Mouse (Mus musculus) embryonic facial prominence, embryonic 11.5 days (tissue): ENCODE results near the gene Shroom1. TPM values are rescaled to one million over a fixed set of nuclear protein-coding genes. Genes with fewer than 3 reads are reported as not detected.

Source experiments
- ATAC-seq: fragments of 200-750 bp; cut with Nextera tagmentation; replicated peaks from 2 replicates; pipeline ENCODE4 v1.8.0; 2017; ENCODE audit warnings: low read depth; ENCODE audit not compliant: insufficient number of reproducible peaks, low FRiP score, low TSS enrichment
- DNase-seq: peaks from one replicate; pipeline ENCODE4 v3.0.0-alpha.2; 2015; ENCODE audit warnings: low spot score
- H3K27ac ChIP-seq: fragments of 300-500 bp; sonication (generic); replicated peaks from 2 replicates; pipeline ENCODE4 v1.5.1; 2014; ENCODE audit warnings: mild to moderate bottlenecking, low read depth, low read length, control low read depth
- H3K27me3 ChIP-seq: fragments of 300-500 bp; sonication (generic); 2 replicates; pipeline ENCODE4 v1.6.1; 2014; ENCODE audit warnings: mild to moderate bottlenecking, low read length, moderate library complexity, mixed read lengths; ENCODE audit not compliant: control insufficient read depth, insufficient read depth
- H3K36me3 ChIP-seq: fragments of 300-500 bp; sonication (generic); replicated peaks from 2 replicates; pipeline ENCODE4 v1.6.1; 2014; ENCODE audit warnings: low read depth, mild to moderate bottlenecking, low read length, moderate library complexity, mixed read lengths; ENCODE audit not compliant: control insufficient read depth, insufficient read depth
- H3K4me1 ChIP-seq: fragments of 300-500 bp; sonication (generic); 2 replicates; pipeline ENCODE4 v1.6.1; 2014; ENCODE audit warnings: low read length, mixed read lengths; ENCODE audit not compliant: control insufficient read depth, insufficient read depth
- H3K4me2 ChIP-seq: fragments of 300-500 bp; sonication (generic); 2 replicates; pipeline ENCODE4 v1.6.1; 2014; ENCODE audit warnings: low read depth, mild to moderate bottlenecking, control low read depth, low read length, moderate library complexity
- H3K4me3 ChIP-seq: fragments of 300-500 bp; sonication (generic); 2 replicates; pipeline ENCODE4 v1.5.1; 2014; ENCODE audit warnings: low read depth, low read length, control low read depth
- H3K9ac ChIP-seq: fragments of 300-500 bp; sonication (generic); replicated peaks from 2 replicates; pipeline ENCODE4 v1.6.1; 2014; ENCODE audit warnings: mild to moderate bottlenecking, control low read depth, low read length
- H3K9me3 ChIP-seq: fragments of 300-500 bp; sonication (generic); replicated peaks from 2 replicates; pipeline ENCODE4 v1.6.1; 2016; ENCODE audit warnings: mild to moderate bottlenecking, low read length, inconsistent platforms, mixed read lengths; ENCODE audit not compliant: control insufficient read depth
- WGBS: fragments of 180-500 bp; shearing (Covaris S2); extraction: QIAGEN DNeasy Blood & Tissue Kit; methylation state at CpG from one replicate; pipeline ENCODE4 v1.1.7; 2014; 5-methylcytosine and 5-hydroxymethylcytosine counted together
- polyA plus RNA-seq: library from polyadenylated mRNA; unstranded; fragments of >200 nt; fragmentation: Nextera tagmentation; extraction: Ambion mirVana; gene quantifications from 2 replicates; pipeline ENCODE4 v1.2.1, GENCODE M21; 2014

Shroom1 gene
- polyA plus RNA-seq, 1 experiment from 2014 or later = 2.3 TPM

GRCm38 (mm10) chr11:53450070-53450705 is 6.8 kb upstream of the Shroom1 start:
- Histone ChIP-seq H3K9me3 (no peaks in the 10 kb centered on the region), H3K4me1 (no peaks in the 10 kb centered on the region), H3K9ac (no peak overlapping the region), H3K4me3 (no peak overlapping the region), H3K27ac (no peak overlapping the region), H3K4me2 (no peak overlapping the region), H3K36me3 (no peaks in the 10 kb centered on the region), H3K27me3 (no peaks in the 10 kb centered on the region)
- WGBS = 64% methylated on average over 15 of the region's 15 CpGs
- DNase-seq (no peak), ATAC-seq (no peak)

DNA sequence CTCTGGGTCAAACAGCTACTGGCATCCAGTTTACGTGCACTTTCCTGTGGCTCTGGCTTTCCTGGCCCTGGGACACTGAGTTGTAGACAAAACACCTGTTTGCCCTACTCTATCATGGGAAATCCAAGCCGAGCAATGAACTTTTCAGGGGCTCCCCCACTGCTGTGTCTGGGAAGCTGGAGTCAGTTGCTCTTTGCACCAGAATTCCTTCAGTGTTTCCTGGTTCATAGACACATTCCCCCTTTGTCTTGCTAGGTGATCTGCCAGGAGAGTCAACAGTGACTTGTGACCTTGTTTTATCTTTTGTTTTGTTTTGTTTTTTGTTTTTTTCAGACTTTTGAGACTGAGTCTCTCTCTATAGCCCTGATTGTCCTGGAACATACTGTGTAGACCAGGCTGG is 5.6 kb upstream of the Shroom1 start:
- DNase-seq (no peak), ATAC-seq (no peak)
- no peak overlapping the region for H3K9ac ChIP-seq
- WGBS = 77% methylated on average over 2 of the region's 2 CpGs
- no peaks in the 10 kb centered on the region for H3K36me3 ChIP-seq
- H3K4me2 ChIP-seq = no peak overlapping the region
- no peak overlapping the region for H3K4me3 ChIP-seq
- H3K9me3 ChIP-seq = no peaks in the 10 kb centered on the region
- no peaks in the 10 kb centered on the region for H3K4me1 ChIP-seq
- H3K27me3 ChIP-seq = no peaks in the 10 kb centered on the region
- no peak overlapping the region for H3K27ac ChIP-seq

GRCm38 (mm10) chr11:53452396-53452795 is 4.6 kb upstream of the Shroom1 start:
- Histone ChIP-seq H3K9me3 (no peaks in the 10 kb centered on the region), H3K4me2 (no peak overlapping the region)
- WGBS = 96% methylated on average over 9 of the region's 9 CpGs

GRCm38 (mm10) chr11:53453031-53453430 is 4.0 kb upstream of the Shroom1 start:
- H3K4me3 ChIP-seq = no peak overlapping the region
- H3K36me3 ChIP-seq = no peaks in the 10 kb centered on the region
- H3K27ac ChIP-seq = no peak overlapping the region
- H3K4me1 ChIP-seq = no peaks in the 10 kb centered on the region
- ATAC-seq (no peak), DNase-seq (no peak)
- H3K4me2 ChIP-seq = no peak overlapping the region
- H3K27me3 ChIP-seq = peaks cover 5% of the 10 kb centered on the region; the same call in 1 of the 2 replicates
- H3K9me3 ChIP-seq = no peaks in the 10 kb centered on the region
- 86% methylated on average over 5 of the region's 5 CpGs for WGBS
- H3K9ac ChIP-seq = no peak overlapping the region

More at GRCm38 (mm10) chr11:53452396-53452795, 4.6 kb upstream of the Shroom1 start:
- no peak for ATAC-seq
- Histone ChIP-seq H3K9ac (no peak overlapping the region), H3K27ac (no peak overlapping the region), H3K27me3 (peaks cover 2% of the 10 kb centered on the region; the same call in 1 of the 2 replicates), H3K4me3 (no peak overlapping the region), H3K4me1 (no peaks in the 10 kb centered on the region), H3K36me3 (no peaks in the 10 kb centered on the region)
- DNase-seq = no peak

DNA sequence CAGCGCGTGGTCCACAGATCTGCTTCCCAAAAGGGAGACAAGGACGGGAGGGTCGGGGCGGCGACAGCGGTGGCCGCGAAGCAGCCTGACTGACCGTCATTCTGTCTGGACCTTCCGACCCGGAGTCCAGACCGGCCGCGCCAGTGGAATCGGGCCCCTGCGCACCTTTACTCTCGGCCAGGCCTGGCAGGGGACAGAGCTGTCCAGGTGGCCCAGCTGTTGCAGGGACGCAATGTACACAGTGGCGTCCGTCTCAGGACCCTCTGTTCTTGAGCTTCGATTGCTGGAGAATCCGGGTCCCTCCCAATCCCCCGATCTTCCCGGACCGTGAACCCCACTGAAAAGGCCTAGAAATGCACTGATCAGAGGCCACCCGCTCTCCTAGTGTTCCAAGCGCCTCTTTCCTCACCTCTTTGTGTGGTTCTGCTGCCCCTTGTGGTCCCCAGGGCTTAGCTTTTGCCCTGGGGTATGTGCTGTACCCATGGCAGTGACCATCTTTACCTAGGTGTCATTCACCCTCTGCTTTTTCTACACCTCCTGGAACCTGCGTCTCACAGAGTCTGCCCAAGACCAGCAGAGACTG is 458 bp downstream of the Shroom1 start:
- 5% methylated on average over 29 of the region's 29 CpGs for WGBS
- H3K27ac ChIP-seq = no peak overlapping the region

DNA sequence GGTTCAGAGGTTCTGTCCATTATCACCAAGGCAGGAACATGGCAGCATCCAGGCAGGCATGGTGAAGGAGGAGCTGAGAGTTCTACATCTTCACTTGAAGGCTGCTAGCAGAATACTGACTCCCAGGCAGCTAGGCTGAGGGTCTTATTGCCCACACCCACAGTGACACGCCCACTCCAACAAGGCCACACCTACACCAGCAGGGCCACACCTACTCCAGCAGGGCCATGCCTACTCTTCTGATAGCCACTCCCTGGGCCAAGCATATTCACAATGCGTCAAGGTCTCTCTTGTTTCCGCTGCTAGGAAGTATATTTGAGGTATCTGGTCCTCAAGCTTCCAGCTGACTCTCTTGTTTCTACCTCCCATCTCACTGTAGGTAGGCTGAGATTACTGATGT is 2.0 kb downstream of the Shroom1 start:
- Histone ChIP-seq H3K4me3 (no peak overlapping the region), H3K27ac (no peak overlapping the region), H3K27me3 (peaks cover 29% of the 10 kb centered on the region), H3K9ac (no peak overlapping the region), H3K36me3 (no peaks in the 10 kb centered on the region), H3K4me1 (peaks cover 7% of the 10 kb centered on the region; the same call in 1 of the 2 replicates), H3K9me3 (no peaks in the 10 kb centered on the region), H3K4me2 (no peak overlapping the region)
- WGBS = 63% methylated on average over 3 of the region's 3 CpGs
- no peak for ATAC-seq
- no peak for DNase-seq

More for the DNA sequence above, 458 bp downstream of the Shroom1 start:
- H3K9ac ChIP-seq = peak overlapping the region; percentile 67
- H3K4me1 ChIP-seq = no peaks in the 10 kb centered on the region
- peak overlapping the region; percentile 51 for H3K4me3 ChIP-seq
- peak; percentile 27; the same call in 1 of the 2 replicates for ATAC-seq
- H3K4me2 ChIP-seq = peak overlapping the region; percentile 84
- no peaks in the 10 kb centered on the region for H3K36me3 ChIP-seq
- H3K27me3 ChIP-seq = peaks cover 16% of the 10 kb centered on the region
- peak; percentile 22 for DNase-seq
- no peaks in the 10 kb centered on the region for H3K9me3 ChIP-seq

- Histone ChIP-seq H3K27me3 (peaks cover 41% of the 10 kb centered on the region), H3K4me3 (no peak overlapping the region), H3K27ac (no peak overlapping the region)
These were observed 3.2 kb downstream of the Shroom1 start for GRCm38 (mm10) chr11:53460192-53460591.

GRCm38 (mm10) chr11:53461727-53462126 is 4.7 kb downstream of the Shroom1 start:
- DNase-seq (no peak), ATAC-seq (no peak)
- no peak overlapping the region for H3K4me3 ChIP-seq
- no peak overlapping the region for H3K27ac ChIP-seq
- no peak overlapping the region for H3K9ac ChIP-seq
- no peak overlapping the region for H3K4me2 ChIP-seq
- peaks cover 50% of the 10 kb centered on the region for H3K27me3 ChIP-seq
- no peaks in the 10 kb centered on the region for H3K9me3 ChIP-seq
- 18% methylated on average over 5 of the region's 5 CpGs for WGBS
- peaks cover 7% of the 10 kb centered on the region; the same call in 1 of the 2 replicates for H3K4me1 ChIP-seq
- no peaks in the 10 kb centered on the region for H3K36me3 ChIP-seq

More at GRCm38 (mm10) chr11:53460192-53460591, 3.2 kb downstream of the Shroom1 start:
- DNase-seq = no peak
- no peak overlapping the region for H3K9ac ChIP-seq
- WGBS = 81% methylated on average over 3 of the region's 3 CpGs
- no peak overlapping the region for H3K4me2 ChIP-seq
- no peak for ATAC-seq
- H3K9me3 ChIP-seq = no peaks in the 10 kb centered on the region
- no peaks in the 10 kb centered on the region for H3K36me3 ChIP-seq
- H3K4me1 ChIP-seq = peaks cover 7% of the 10 kb centered on the region; the same call in 1 of the 2 replicates
